Mouse (Mus musculus) adrenal gland, adult 10 weeks (tissue): Measurements from ENCODE around the gene Adam30. TPM values are rescaled to one million over a fixed set of nuclear protein-coding genes. Genes with fewer than 3 reads are reported as not detected.

Source experiments
- polyA plus RNA-seq: library from polyadenylated mRNA; stranded (reverse); fragments of 350-450 nt; fragmentation: Illumina TruSeq; extraction: RNeasy Lipid Tissue Mini Kit (QIAGEN cat#74804); gene quantifications from one replicate; pipeline ENCODE4 v1.2.3, GENCODE M21; 2014; ENCODE audit warnings: low read depth, low replicate concordance

Adam30 gene
- not detected for polyA plus RNA-seq

DNA sequence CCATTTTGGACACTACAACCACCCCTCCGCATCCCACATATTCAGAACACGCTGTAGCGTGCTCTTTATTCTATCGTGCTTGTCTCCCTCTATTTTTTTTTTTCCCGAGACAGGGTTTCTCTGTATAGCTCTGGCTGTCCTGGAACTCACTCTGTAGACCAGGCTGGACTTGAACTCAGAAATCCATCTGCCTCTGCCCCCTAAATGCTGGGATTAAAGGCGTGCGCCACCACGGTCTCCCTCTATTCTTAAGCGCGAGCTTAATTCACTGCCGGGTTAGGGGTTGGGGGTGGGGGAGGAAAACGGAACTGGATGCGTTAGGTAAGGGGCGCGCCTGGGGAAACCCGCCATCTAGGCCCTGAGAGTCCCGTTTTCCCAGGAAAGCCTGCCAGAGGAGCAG is at the start of gene Adam30:
Gene Adam30 (plus strand): TSS at position 301 of the 400 bp plus-strand sequence.

Other genes starting within 250 kb of the Adam30 start
- 12.8 TPM for gene Notch2, start 147.1 kb upstream of the Adam30 start, polyA plus RNA-seq
- not detected for gene Reg4, start 61.5 kb downstream of the Adam30 start, polyA plus RNA-seq
- 4.5 TPM for gene Hmgcs2, start 119.8 kb downstream of the Adam30 start, polyA plus RNA-seq
- 3.9 TPM for gene Phgdh, start 179.4 kb downstream of the Adam30 start, polyA plus RNA-seq
- 7.0 TPM for gene Zfp697, start 221.8 kb downstream of the Adam30 start, polyA plus RNA-seq